Mouse (Mus musculus) ES-E14 (cell line): ENCODE measurements around the gene Smco2.

Experiments used
- CHD2 ChIP-seq: IDR thresholded peaks from 2 replicates; pipeline ENCODE4 v1.6.1; 2014; ENCODE audit warnings: mild to moderate bottlenecking, low read depth, low read length, inconsistent platforms
- MAFK ChIP-seq: IDR thresholded peaks from 2 replicates; pipeline ENCODE4 v1.6.1; 2014; ENCODE audit warnings: mild to moderate bottlenecking, low read depth, low read length, inconsistent platforms; ENCODE audit not compliant: insufficient read depth
- ZC3H11A ChIP-seq: IDR thresholded peaks from 2 replicates; pipeline ENCODE4 v1.6.1; 2012; ENCODE audit warnings: low read depth, mild to moderate bottlenecking, inconsistent platforms, low read length, borderline replicate concordance
- ZNF384 ChIP-seq: IDR thresholded peaks from 2 replicates; pipeline ENCODE4 v1.6.1; 2012; ENCODE audit warnings: low read depth, low read length, inconsistent platforms

DNA sequence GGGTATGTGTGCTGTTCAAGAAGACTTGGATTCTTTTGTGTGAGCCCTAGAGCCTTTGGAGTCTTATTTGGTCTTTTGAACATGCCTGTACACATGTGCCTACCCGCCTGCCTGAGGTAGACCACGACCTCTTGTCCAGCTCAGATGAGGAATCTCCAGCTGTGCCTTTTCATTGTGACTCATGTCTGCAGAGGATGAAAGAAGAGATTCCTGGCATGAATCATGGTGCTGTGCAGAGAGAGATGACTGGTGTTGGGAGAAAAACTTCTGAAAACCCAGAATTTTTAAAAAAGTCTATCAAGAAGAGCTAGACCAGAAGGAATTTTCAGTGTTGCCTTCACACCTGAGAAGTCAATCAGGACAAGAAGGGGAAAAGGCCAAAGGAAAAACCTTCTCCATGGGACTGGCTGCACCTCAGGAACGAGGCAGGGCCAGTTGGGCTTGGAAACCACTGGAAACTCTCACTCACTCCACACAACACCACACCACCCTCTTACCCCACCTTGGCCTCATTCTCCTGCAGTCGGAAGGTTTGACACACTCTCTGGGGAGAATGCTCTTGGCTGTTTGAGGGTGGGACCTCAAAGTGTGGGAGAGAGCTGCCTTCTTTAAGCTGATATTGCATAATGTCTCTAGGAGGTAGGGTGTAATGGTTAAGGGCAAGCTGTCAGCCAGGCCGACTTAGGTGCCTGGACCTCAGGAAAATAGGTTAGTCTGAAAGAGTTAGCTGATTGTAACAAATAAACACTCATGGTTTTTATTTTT, 60.0 kb downstream of the Smco2 start:
- no peak for TF ChIP-seq CHD2
- TF ChIP-seq ZC3H11A: no peak
- TF ChIP-seq MAFK: no peak
- TF ChIP-seq ZNF384: no peak
